Mouse (Mus musculus) common myeloid progenitor, adult 5-6 weeks (primary cell): ENCODE measurements at regions not wholly inside any gene's neighbourhood (a gene's known extent, or its start where the extent isn't known, plus 50 kb on each side); places are given as distances from the start of the nearest gene placed in this dataset.

Experiments
- ATAC-seq: replicated peaks from 2 replicates; pipeline ENCODE4 v1.8.0; 2016; ENCODE audit warnings: low read depth, mild to moderate bottlenecking, moderate TSS enrichment, inconsistent platforms; ENCODE audit not compliant: poor library complexity, severe bottlenecking

GRCm38 (mm10) chrX:23556271-23556670 is 136.6 kb upstream of the Wdr44 start:
- no peak for ATAC-seq

GRCm38 (mm10) chrX:23565581-23565980 is 127.3 kb upstream of the Wdr44 start:
- peak; percentile 58 for ATAC-seq
